Mouse (Mus musculus): Measurements from ENCODE around the gene Pdxk. TPM values are rescaled to one million over a fixed set of nuclear protein-coding genes. Genes with fewer than 3 reads are reported as not detected.
"Not testable (repeated sequence)": the region's sequence is repeated elsewhere in the genome, so short reads cannot be mapped to it uniquely, and the experiment has no call there.

Gene Pdxk
- 100 to 1,000 TPM; 114 to 118 TPM for total RNA-seq (2021)
- long read RNA-seq, experiment 1, full-length matches to known transcripts, result 124 of 175 reads
- long read RNA-seq, experiment 1, partial matches to known transcripts, result 6 of 175 reads
- long read RNA-seq, experiment 1, other reads (novel, unspliced or antisense), result 45 of 175 reads
- long read RNA-seq, experiment 2, full-length matches to known transcripts, result 92 of 125 reads
- long read RNA-seq, experiment 2, partial matches to known transcripts, result 5 of 125 reads
- long read RNA-seq, experiment 2, other reads (novel, unspliced or antisense), result 28 of 125 reads

GRCm38 (mm10) chr10:78464792-78465207 lies at the start of gene Pdxk:
TSS of gene Pdxk (minus strand) at chr10:78464975.
- peak; percentile 95 to 96 for DNase-seq (ENCODE audit: extremely low spot score in 1 of 2, low spot score in 2 of 2)
- TF ChIP-seq CTCF (IDR thresholded peaks at IDR 0.05), result no peak
- Histone ChIP-seq H3K4me3 (peak within 1 kb of the TSS; percentile 97), H3K27ac (peak within 1 kb of the TSS; percentile 86)
- intact Hi-C loops (cut with DNase I), result loop anchor here (1.0 kb wide), 1 partner anchor 110 kb away; the partner anchor contains the start of gene Ilvbl

GRCm38 (mm10) chr10:78502986-78503733 lies 38.4 kb upstream of the Pdxk start:
- intact Hi-C loops (cut with DNase I), result no loop called here
- Histone ChIP-seq H3K4me3 (no peak overlapping the region), H3K27ac (no peak overlapping the region)
- DNase-seq (ENCODE audit: extremely low spot score in 1 of 2, low spot score in 2 of 2), result no peak
- no peak for TF ChIP-seq CTCF (IDR thresholded peaks at IDR 0.05)

GRCm38 (mm10) chr10:78487431-78488086 lies 22.8 kb upstream of the Pdxk start:
- H3K4me3 ChIP-seq, result 0 out of 2 replicates have a peak overlapping the region, but pooled peaks have one; percentile 25
- peak; percentile 80 to 88 for DNase-seq (ENCODE audit: extremely low spot score in 1 of 2, low spot score in 2 of 2)
- peak; percentile 93 for TF ChIP-seq CTCF (IDR thresholded peaks at IDR 0.05)
- intact Hi-C loops (cut with DNase I), result loop anchor here (1.0 kb wide), 1 partner anchor 47 kb away; no protein-coding TSS in a partner anchor
- H3K27ac ChIP-seq, result no peak overlapping the region

- no peak for TF ChIP-seq CTCF (IDR thresholded peaks at IDR 0.05)
- intact Hi-C loops (cut with DNase I), result loop anchor here (1.0 kb wide), 1 partner anchor 47 kb away; no protein-coding TSS in a partner anchor
- no peak for DNase-seq (ENCODE audit: extremely low spot score in 1 of 2, low spot score in 2 of 2)
- H3K4me3 ChIP-seq, result no peak overlapping the region
- no peak overlapping the region for H3K27ac ChIP-seq
These were observed 22.1 kb upstream of the Pdxk start for GRCm38 (mm10) chr10:78486871-78487270.

- H3K27ac ChIP-seq; H3K4me3 ChIP-seq; intact Hi-C loops (cut with DNase I); DNase-seq (ENCODE audit: extremely low spot score in 1 of 2, low spot score in 2 of 2): not testable (repeated sequence)
These were observed 20.6 kb upstream of the Pdxk start for GRCm38 (mm10) chr10:78485369-78485768.

- peak overlapping the region; percentile 55 for H3K4me3 ChIP-seq
- intact Hi-C loops (cut with DNase I), result no loop called here
- TF ChIP-seq CTCF (IDR thresholded peaks at IDR 0.05), result peak; percentile 17; the same call in 1 of the 2 replicates
- no peak overlapping the region for H3K27ac ChIP-seq
- DNase-seq (ENCODE audit: extremely low spot score in 1 of 2, low spot score in 2 of 2), result no peak
These were observed 17.2 kb upstream of the Pdxk start for GRCm38 (mm10) chr10:78481928-78482499.

- intact Hi-C loops (cut with DNase I), result no loop called here
- no peak for DNase-seq (ENCODE audit: extremely low spot score in 1 of 2, low spot score in 2 of 2)
- Histone ChIP-seq H3K4me3 (peak overlapping the region; percentile 55), H3K27ac (no peak overlapping the region)
- TF ChIP-seq CTCF (IDR thresholded peaks at IDR 0.05), result no peak
These were observed 16.5 kb upstream of the Pdxk start for GRCm38 (mm10) chr10:78480954-78481927.

GRCm38 (mm10) chr10:78476821-78477220 lies 12.0 kb upstream of the Pdxk start:
- intact Hi-C loops (cut with DNase I), result no loop called here
- Histone ChIP-seq H3K4me3 (no peak overlapping the region), H3K27ac (no peak overlapping the region)
- TF ChIP-seq CTCF (IDR thresholded peaks at IDR 0.05), result no peak
- DNase-seq (ENCODE audit: extremely low spot score in 1 of 2, low spot score in 2 of 2), result no peak

- Histone ChIP-seq H3K4me3 (no peak overlapping the region), H3K27ac (no peak overlapping the region)
- intact Hi-C loops (cut with DNase I), result no loop called here
- TF ChIP-seq CTCF (IDR thresholded peaks at IDR 0.05), result no peak
- no peak for DNase-seq (ENCODE audit: extremely low spot score in 1 of 2, low spot score in 2 of 2)
These were observed 10.0 kb upstream of the Pdxk start for GRCm38 (mm10) chr10:78474759-78475158.

- DNase-seq (ENCODE audit: extremely low spot score in 1 of 2, low spot score in 2 of 2), result no peak
- intact Hi-C loops (cut with DNase I), result no loop called here
- Histone ChIP-seq H3K27ac (no peak overlapping the region), H3K4me3 (no peak overlapping the region)
- TF ChIP-seq CTCF (IDR thresholded peaks at IDR 0.05), result no peak
These were observed 8.7 kb upstream of the Pdxk start for GRCm38 (mm10) chr10:78473434-78473833.

GRCm38 (mm10) chr10:78472046-78472445 lies 7.3 kb upstream of the Pdxk start:
- no peak for TF ChIP-seq CTCF (IDR thresholded peaks at IDR 0.05)
- DNase-seq (ENCODE audit: extremely low spot score in 1 of 2, low spot score in 2 of 2), result no peak
- intact Hi-C loops (cut with DNase I), result no loop called here
- Histone ChIP-seq H3K4me3 (no peak overlapping the region), H3K27ac (no peak overlapping the region)
